Mouse (Mus musculus) liver, adult (tissue): ENCODE data around the gene Slc30a5.

Source experiments
- GATA4 ChIP-seq: IDR thresholded peaks from 2 replicates; pipeline ENCODE4 v1.6.1; 2014; ENCODE audit warnings: mild to moderate bottlenecking, low read length; ENCODE audit not compliant: insufficient replicate concordance

The Slc30a5 gene

GRCm38 (mm10) chr13:100797171-100797570, 36.1 kb downstream of the Slc30a5 start:
- no peak for TF ChIP-seq GATA4

DNA sequence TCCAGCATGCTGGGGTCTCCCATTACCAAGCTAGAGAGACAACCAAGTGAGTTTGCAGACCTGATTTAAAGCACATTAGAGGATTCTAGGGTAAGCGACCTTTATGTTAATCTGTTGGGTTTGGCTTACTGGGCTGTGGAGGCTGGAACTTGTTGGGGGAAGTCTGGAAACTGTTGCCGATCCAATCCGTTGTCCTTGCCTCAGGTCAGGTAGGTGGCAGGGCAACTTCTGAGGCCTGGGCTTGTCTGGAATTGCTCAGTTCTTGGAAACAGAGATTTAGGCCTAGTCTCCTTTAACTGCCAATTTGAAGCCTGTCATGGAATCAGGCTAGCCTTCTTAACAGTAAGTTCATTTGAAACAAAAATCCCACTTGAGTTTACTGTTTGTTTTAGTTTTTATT, 44.1 kb downstream of the Slc30a5 start:
- no peak for TF ChIP-seq GATA4

- no peak for TF ChIP-seq GATA4
Observed at GRCm38 (mm10) chr13:100787316-100788010, 45.8 kb downstream of the Slc30a5 start.

- no peak for TF ChIP-seq GATA4
Observed at GRCm38 (mm10) chr13:100786414-100786867, 46.8 kb downstream of the Slc30a5 start, which contains the start of gene Ccnb1. Gene Ccnb1 (minus strand): TSS chr13:100786570.

DNA sequence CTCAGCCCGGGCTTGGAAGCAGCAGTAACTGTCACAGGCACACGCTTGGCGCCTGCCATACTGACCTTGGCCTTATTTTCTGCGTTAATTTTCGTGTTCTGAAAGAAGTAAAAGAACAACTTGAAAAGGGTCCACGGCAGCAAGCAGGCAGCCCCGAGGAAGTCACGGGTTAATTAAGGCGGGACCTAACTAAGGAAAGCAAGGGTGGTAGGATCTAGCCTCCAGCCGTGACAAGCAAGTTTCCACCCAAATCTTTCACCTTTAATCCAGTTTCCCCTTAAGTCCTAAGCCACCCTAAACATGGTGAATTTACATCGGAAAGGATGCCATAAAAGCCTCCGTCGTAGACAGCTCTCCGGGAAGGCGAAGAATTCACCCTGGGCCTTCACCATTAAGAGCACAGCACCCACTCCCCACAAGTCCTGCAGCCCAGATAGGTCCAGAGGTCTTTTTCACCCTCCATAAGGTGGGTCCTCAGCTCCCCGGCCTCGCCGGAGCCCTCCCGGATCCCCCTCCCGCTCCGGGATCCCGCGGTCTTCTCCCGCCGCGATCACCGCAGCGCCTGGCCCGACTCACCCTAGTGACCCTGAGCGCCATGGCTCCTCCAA, 47.3 kb downstream of the Slc30a5 start:
- no peak for TF ChIP-seq GATA4

GRCm38 (mm10) chr13:100777491-100777890, 55.7 kb downstream of the Slc30a5 start:
- no peak for TF ChIP-seq GATA4

DNA sequence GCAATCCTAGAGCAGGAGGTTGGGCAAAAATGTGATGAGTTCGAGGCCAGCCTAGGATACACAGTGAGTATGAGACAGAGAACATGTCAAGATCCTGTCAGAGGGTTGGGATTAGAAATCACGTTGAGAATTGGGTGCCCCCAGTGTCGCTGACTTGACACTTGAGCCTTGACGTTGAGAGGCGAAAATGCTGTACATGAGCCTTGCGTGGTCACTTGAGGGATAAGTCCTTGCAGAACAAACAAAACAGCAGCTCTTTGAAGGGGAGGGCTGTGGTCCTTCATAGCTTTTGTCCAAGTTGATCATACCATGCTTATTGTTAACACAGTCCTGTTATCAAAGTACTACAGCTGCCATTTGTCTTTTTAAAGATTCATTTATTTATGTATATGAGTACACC, 56.5 kb downstream of the Slc30a5 start:
- TF ChIP-seq GATA4, result no peak

GRCm38 (mm10) chr13:100776056-100776419, 57.2 kb downstream of the Slc30a5 start:
- no peak for TF ChIP-seq GATA4

DNA sequence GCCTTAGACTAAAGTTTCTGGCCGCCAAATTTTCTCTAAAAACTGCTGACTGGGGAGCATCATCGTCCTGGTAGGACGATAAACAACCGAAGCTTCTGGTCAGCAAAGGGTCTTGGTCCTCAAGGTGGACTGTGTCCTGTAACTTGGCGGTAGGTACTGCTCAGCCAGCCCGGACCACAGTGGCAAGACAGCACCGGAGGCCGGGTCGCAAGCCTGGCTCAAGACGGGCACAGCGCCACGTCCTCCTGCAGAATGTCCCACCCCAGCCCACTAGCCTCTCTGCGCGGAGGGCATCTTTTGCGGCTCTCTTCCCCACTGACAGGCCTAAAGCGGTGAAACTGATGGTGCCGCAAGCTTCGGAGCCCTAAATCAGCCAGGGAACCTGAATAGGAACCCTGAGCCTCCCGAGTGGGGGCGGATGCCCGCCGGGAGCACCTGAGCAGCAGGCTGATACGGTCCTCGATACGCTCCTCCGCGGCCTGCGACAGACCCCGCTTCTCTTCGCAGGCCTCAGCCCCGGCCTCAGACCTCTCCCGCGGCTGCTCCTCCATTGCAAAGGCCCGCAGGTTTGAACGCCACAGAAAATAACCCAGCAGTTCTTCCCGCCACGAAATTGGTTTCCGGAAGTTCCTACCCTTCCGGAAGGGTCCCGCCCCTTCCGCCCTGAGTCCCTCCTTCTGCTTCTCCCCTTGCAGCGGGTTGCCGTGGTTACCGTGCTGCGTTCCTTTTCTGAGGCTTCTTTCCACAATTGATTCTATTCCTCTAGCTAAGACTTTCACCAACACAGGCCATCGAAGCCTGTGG, 57.8 kb downstream of the Slc30a5 start, which contains the start of gene Cenph:
Gene Cenph (minus strand): TSS at position 648 of the 804 bp plus-strand sequence.
- TF ChIP-seq GATA4, result no peak

DNA sequence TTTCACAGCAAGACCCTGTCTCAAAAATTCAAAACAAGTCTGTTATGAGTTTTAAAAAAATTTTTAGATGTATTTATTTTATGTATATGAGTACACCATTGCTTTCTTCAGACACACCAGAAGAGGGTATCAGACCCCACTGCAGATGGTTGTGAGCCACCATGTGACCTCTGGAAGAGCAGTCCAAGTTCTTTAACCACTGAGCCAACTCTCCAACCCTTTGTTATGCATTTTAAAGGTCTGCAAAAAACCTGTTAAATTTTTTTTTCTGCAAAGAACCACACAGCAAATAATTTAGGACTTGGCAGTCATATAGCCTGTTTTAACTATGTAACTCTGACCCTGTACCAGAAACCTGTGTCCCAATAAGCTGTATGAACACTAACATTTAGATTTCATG, 58.5 kb downstream of the Slc30a5 start:
- no peak for TF ChIP-seq GATA4

- peak; percentile 91 for TF ChIP-seq GATA4
Observed at GRCm38 (mm10) chr13:100755329-100755728, 77.9 kb downstream of the Slc30a5 start.

DNA sequence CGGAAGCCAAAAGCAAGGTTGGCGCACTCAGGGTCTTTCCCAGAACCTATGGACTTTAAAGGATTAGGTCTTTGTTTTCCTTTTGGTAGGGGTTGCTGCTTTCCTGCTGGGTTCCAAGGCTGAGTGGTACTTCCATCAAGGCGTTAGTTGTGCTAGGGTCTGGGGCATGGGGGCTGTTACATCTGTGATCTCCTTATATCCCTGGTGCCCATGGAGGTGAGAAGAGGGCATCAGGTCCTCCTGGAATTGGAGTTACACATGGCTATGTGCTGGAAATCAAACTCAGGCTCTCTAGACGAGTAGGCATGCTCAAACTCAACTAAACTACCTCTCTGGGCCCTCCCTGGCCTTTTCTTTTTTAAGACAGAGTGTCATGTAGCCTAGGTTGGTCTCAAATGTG, 79.0 kb downstream of the Slc30a5 start:
- no peak for TF ChIP-seq GATA4

DNA sequence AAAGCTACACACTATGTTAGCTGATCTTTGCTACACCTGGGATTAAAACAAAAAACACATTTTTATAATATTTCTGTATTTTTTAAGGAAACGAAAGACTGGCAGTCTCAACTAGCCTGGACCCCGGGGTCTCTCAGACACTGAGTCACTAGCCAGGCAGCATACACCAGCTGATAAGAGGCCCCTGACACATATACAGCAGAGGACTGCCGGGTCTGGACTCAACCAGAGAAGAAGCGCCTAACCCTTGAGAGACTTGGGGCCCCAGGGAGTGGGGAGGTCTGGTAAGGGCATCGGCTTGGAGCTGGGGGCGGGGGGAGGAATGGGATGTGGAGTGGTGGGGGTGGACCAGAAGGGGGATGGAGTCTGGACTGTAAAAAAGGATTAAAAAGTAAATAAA, 80.2 kb downstream of the Slc30a5 start:
- TF ChIP-seq GATA4, result no peak
